Mouse (Mus musculus): ENCODE results near the gene Aph1a.

DNA sequence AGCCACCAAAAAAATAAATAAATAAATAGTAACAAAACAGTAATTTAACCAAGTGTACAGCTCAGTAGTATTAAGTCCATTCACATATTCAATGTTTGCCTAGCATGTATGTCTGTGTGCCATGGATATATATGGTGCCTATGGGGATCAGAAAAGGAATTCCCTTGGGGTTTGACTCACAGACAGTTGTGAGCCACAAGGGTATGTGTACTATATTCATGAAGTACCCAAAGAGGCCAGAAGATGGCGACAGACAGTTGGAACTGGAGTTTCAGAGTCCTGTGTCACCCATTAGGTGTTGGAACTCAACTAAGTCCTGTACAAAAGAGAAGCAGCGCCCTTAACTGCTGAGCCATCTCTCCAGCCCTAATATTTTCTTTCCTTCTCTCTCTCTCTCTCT is 32.0 kb upstream of the Aph1a start:
- TF ChIP-seq CTCF (IDR thresholded peaks at IDR 0.05; ENCODE audit: control insufficient read depth, insufficient read depth, insufficient replicate concordance, low read depth, low read length) (no peak), POLR2A (IDR thresholded peaks at IDR 0.05; ENCODE audit: control insufficient read depth, low read depth, low read length) (no peak)

All from testis, adult 2 months (tissue).